Mouse (Mus musculus): ENCODE results near the gene Sav1. TPM values are rescaled to one million over a fixed set of nuclear protein-coding genes. Genes with fewer than 3 reads are reported as not detected.

Gene Sav1
- total RNA-seq, 4 experiments from 2014 or later, result 18.7 to 24.2 (median 22.0) TPM

DNA sequence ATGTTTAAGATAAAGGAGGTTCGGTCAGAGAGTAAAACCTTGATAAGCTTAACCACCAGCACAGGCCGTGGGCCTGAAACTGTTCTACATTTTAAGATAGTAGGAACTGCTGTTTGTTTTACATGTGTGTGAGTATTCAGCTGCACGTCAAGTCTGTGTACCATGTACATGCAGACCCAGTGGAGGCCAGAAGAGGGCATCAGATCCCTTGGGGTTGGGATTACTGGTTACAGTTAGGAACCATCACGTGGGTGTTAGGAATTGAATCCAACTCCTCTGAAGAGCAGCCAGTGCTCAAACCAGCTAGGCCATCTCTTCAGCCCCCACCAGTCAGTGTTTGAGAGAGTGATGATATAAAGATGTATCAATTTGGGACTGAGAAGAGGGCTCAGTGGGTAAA is 24.3 kb downstream of the Sav1 start:
- DNase-seq (ENCODE audit: low spot score), result peak; percentile 72

DNA sequence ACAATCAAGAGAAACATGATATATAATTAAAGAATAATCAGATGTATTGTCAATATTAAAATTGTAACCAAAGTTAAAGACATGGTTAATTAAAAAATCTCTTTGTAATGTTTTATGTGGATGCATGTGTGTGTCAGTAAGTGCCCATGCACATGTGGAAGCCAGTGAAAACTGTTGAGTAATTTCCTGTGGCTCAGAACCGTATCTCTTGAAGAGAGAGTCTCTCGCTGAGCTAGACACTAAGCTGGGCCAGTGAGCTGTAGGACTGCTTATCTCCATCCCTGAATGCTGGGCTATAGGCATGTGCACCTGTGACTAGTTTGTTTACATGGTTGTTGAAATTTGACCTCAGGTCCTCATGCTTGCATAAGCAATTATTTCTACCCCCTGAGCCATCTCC is 29.4 kb downstream of the Sav1 start:
- DNase-seq (ENCODE audit: low spot score), result no peak

DNA sequence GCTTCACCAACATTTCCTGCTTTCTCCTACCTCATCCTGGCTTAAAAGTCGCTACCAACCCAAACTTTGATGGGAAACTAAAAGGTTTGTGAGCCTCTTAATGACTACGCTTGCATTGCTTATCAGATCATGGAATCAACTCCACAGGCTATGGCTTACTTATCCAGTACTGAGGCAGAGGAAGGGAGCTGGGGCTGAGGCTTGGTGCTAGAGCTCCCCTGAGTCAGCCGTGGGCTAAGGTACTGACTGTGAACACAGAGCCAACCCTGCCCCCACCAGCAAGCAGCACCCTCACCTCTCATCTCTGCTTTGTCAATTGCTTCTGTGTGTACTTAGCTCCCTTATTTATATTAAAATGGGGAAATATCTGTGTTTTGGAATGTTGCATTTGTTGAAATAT is 39.3 kb downstream of the Sav1 start:
- no peak for DNase-seq (ENCODE audit: low spot score)

DNA sequence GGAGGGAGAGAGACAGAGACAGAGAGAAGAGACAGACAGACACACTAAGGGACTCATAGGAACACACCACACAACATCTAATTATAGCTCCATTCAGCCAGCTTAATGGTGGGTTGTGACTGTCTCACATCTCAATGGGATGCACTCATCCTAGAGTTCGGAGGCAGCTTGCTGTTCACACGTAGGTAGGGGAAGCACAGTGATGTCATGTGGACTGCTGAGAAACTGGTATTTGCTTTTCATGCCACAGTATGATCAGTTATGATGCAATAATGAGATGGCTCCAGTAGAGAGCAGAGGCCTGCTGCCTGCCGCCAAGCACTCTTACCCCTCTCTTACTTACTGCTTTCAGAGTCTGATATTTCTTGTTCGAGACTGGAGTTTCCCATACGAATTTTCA is 40.9 kb downstream of the Sav1 start:
- no peak for DNase-seq (ENCODE audit: low spot score)

DNA sequence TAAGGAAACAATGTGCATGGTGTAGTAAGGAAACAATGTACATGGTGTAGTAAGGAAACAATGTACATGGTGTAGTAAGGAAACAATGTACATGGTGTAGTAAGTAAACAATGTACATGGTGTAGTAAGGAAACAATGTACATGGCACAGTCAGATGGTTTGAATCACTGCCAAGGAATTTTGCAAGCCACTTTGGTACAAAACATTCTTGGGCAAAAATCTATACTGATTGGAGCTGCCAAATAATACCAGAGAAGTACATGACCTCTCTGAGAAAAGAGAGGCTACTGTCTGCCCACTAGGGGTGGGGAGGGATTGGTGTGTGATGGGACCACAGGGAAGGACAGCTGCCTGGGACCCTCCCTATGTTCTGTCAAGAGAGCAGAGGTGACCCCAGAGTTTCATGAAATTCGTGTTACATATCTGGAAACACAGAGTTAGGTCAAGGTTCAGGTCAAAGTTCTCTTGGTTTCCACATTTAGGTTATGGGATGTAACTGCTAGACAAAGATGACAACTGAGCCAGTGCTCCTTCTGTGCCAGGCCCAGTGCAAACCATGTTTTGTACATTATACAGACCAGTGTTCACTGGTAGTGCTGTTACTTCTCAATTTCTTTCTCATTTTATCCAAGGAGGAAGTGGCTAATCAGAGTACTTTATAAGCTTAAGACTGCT is 45.0 kb downstream of the Sav1 start:
- DNase-seq (ENCODE audit: low spot score), result no peak

DNA sequence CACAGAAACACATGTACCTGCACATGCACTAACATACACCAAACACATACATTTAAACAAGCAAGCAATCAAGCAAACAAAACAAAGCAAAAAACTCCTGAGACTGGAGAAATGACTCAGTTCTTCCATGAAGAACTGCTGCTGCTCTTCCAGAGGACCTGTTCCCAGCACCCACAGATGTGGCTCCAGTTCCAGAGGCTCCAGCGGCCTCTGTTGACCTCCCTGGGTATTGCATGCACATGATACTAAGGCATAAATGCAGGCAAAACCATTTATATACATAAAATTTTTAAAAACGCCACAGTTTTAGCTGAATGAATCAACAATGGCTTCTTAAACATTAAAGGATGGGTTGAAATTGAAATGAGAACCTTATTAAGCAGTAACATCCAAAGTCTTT is 47.5 kb downstream of the Sav1 start:
- no peak for DNase-seq (ENCODE audit: low spot score)

DNA sequence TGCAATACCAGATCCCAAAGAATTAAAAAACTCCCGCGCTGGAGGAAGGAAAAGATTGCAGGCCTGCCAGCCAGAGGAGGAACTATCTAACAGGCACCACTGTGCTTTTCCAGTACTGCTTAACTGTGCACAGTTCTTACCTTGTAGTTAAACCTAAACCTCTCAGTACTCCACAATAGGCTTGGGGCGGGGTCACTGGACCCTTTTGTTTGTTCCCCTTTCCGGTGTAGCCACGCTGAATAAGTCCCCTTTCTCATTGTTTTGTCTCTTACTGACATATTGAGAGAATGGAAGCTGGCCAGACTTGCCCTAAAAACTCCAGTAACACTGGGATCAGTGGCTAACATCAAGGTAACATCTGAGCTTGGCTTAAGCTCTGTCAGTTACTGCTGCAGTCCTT is 49.1 kb downstream of the Sav1 start:
- DNase-seq (ENCODE audit: low spot score), result no peak

DNA sequence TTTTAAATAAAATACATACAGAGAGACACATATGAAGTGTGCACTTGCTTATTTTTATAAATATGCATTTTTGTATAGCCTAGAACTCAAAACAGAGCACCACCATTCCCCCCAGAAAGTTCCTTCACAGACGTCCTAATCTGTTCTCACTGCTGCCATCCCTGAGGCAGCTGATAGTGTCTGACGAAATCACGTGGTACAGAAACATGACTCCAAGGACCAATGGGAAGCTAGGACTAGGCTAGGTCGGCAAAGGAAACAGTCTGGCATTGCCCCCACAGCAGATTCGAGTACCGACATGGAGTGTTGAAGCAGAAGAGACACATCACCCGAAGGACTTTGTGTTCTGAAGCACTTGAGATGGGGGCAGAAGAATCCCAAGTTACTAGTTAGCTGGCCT is 60.1 kb downstream of the Sav1 start:
- no peak for DNase-seq (ENCODE audit: low spot score)

DNA sequence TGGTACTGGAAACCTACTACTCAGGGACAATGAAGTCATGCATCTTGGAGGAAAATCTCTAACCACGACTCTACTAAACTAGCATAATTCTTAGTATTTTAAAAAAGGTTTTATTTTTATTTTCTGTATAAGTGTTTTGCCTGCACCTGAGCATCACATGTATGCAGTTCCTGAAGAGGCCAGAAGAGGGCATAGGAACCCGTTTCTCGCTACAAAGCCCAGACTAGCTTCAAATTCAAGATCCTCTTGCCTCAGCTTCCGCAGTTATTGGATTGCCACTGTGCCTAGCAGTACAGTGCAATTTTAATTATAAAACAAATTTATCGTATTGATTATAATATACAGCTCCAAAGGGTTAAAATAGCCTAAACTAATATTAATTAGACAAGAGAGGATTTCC is 62.8 kb downstream of the Sav1 start:
- no peak for DNase-seq (ENCODE audit: low spot score)

DNA sequence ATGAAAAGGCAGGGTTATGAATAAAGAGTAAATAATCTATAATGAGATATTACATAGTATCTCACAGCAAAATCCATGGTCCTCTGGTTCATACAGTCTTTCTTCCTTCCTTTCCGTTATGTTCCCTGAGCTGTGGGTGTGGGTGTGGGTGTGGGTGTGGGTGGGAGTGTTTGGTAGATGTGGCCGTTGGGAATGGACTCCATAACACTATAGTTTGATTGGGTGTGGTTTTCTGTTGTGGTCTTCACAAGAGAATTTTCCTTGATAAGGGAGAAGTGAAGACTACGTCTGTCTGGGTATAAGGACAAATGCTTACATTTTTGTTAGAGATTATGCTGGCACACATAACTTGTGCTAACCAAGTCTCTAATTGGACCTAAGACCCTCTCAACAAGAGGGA is 63.2 kb downstream of the Sav1 start:
- DNase-seq (ENCODE audit: low spot score), result no peak

DNA sequence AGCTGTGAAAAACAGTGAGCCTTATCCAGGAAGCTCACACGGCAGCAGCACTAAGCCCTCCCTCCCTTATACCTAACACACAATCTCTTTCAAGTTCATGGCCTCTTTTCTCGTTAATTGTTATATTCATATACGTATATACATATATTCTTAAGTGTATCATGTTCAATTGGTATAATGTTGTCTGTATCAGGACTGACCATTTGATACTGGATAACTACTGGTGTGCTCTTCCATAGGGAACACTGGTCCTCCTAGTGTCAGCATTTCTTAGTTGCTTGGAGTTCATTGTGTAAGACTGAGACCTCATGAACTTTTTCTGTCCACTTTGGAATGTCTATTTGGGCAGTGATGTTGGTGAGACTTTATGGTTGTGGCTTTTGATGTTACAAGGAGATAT is 63.7 kb downstream of the Sav1 start:
- DNase-seq (ENCODE audit: low spot score), result no peak

DNA sequence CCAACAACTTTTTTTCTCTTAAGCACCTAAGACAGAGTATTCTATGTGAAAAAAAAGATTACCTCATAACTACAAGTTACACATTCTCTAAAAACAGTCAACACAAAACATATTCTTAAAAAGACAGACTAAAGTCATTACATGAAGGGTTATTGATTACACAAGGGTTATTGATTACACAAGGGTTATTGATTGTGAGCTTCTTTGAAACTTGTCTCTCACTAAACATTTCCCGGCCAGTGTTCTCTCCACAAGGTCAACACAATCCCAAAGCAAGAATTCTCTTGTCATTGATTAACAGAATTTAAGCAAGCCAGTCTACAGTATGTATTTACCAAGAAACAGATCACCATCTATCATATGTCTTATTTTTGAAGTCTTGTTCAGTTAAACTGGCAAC is 64.7 kb downstream of the Sav1 start:
- no peak for DNase-seq (ENCODE audit: low spot score)

DNA sequence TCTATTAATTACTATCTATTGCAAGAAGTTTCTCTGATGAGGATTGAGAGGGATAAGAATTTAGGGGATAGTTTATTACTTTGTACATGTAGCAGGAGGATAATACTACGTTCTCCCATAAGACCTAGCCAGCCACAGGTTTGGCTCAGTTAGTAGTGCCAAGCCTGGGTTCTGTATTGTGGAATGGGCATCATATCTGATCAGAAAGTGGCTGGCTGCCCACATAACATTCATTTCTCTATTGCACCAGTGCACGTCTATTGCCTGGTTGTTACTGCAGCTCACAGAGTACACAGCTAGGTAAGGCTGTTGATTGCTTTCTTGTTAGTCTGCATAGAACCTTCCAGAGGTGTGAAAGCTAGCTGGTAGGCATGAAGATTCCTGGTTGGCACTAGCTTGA is 68.9 kb downstream of the Sav1 start:
- no peak for DNase-seq (ENCODE audit: low spot score)

Other genes with a start within 250 kb of the Sav1 start
- 10 to 100 TPM; 11.8 to 17.0 (median 14.4) TPM for gene Cdkl1, start 195.7 kb downstream of the Sav1 start, total RNA-seq (2022)
- 1 to 10 TPM; 3.4 to 6.1 (median 5.0) TPM for gene Atl1, start 94.4 kb downstream of the Sav1 start, total RNA-seq (2022)
- gene Map4k5, start 93.8 kb downstream of the Sav1 start, total RNA-seq (2022), result 10 to 100 TPM; 19.1 to 21.2 (median 20.3) TPM
- gene Nin, start 126.7 kb upstream of the Sav1 start, total RNA-seq (2022), result 10 to 100 TPM; 13.1 to 17.0 (median 14.7) TPM
- not detected for gene Abhd12b, start 167.1 kb upstream of the Sav1 start, total RNA-seq (2022)
- gene Pygl, start 244.5 kb upstream of the Sav1 start, total RNA-seq (2022), result 10 to 100 TPM in 1 of 4 experiments, 1 to 10 TPM in 3; 2.4 to 13.7 (median 2.9) TPM

Measured in heart, adult 8-10 months (tissue).